Mouse (Mus musculus) CH12.LX (cell line): ENCODE data around the gene 6330409D20Rik. TPM values are rescaled to one million over a fixed set of nuclear protein-coding genes. Genes with fewer than 3 reads are reported as not detected.

Experiments
- DNase-seq: peaks from one replicate; pipeline ENCODE4 v3.0.0-alpha.2; 2013; ENCODE audit errors: extremely low read depth
- H3K27ac ChIP-seq: 2 replicates; pipeline ENCODE4 v1.5.1; 2012; ENCODE audit warnings: low read depth, mild to moderate bottlenecking, control low read depth, moderate library complexity; ENCODE audit not compliant: insufficient read depth
- H3K27me3 ChIP-seq: replicated peaks from 2 replicates; pipeline ENCODE3; 2012; ENCODE audit warnings: inconsistent platforms
- H3K36me3 ChIP-seq, 2 experiments: replicated peaks in 1 of 2; 2 replicates each; pipeline versions ENCODE3 to v1.6.1; 2012; ENCODE audit warnings: inconsistent platforms in 1 of 2, low read length in 1 of 2, mild to moderate bottlenecking in 1 of 2, mixed read lengths in 1 of 2, moderate library complexity in 1 of 2; ENCODE audit not compliant: control insufficient read depth in 1 of 2, insufficient read depth in 1 of 2
- H3K4me1 ChIP-seq, 2 experiments: 2 replicates each; pipeline ENCODE4 v1.6.1; 2012; ENCODE audit warnings: inconsistent platforms in 1 of 2, moderate library complexity in 1 of 2; ENCODE audit not compliant: insufficient read depth in 2 of 2, control insufficient read depth in 1 of 2
- H3K4me2 ChIP-seq: 2 replicates; pipeline ENCODE4 v1.6.1; 2012; ENCODE audit warnings: low read depth, mild to moderate bottlenecking, control low read depth; ENCODE audit not compliant: poor library complexity, insufficient read depth, severe bottlenecking
- H3K4me3 ChIP-seq, 3 experiments: fragments of 150-350 bp in 1 of 3; sonication (generic) in 1 of 3; replicated peaks in 1 of 3; 2 replicates each; pipeline versions ENCODE3 to v1.5.1; 2011 to 2012; ENCODE audit warnings: low read depth in 2 of 3, low read length in 2 of 3, mild to moderate bottlenecking in 2 of 3, moderate library complexity in 2 of 3, control low read depth in 1 of 3, improper control_type of control experiment in 1 of 3, inconsistent platforms in 1 of 3, mixed read lengths in 1 of 3; ENCODE audit not compliant: poor library complexity in 1 of 3
- H3K79me2 ChIP-seq: replicated peaks from 2 replicates; pipeline ENCODE4 v1.6.1; 2012; ENCODE audit warnings: mild to moderate bottlenecking, moderate library complexity; ENCODE audit not compliant: control insufficient read depth, poor library complexity, insufficient read depth, severe bottlenecking; ENCODE audit errors: extremely low read depth
- H3K9ac ChIP-seq: 2 replicates; pipeline ENCODE4 v1.6.1; 2012; ENCODE audit warnings: low read depth, mild to moderate bottlenecking, control low read depth, moderate library complexity; ENCODE audit not compliant: insufficient read depth
- H3K9me3 ChIP-seq: replicated peaks from 2 replicates; pipeline ENCODE3; 2012; ENCODE audit warnings: low read length, inconsistent platforms, mixed read lengths
- BHLHE40 ChIP-seq: IDR thresholded peaks from 2 replicates; pipeline ENCODE4 v1.6.1; 2011; ENCODE audit warnings: mild to moderate bottlenecking, low read depth, low read length, improper control_type of control experiment
- CHD1 ChIP-seq: IDR thresholded peaks from 2 replicates; pipeline ENCODE4 v1.6.1; 2012; ENCODE audit warnings: low read depth, low read length, improper control_type of control experiment, inconsistent platforms
- CHD2 ChIP-seq: IDR thresholded peaks from 2 replicates; pipeline ENCODE4 v1.6.1; 2011; ENCODE audit warnings: low read length, improper control_type of control experiment
- CTCF ChIP-seq, 2 experiments: IDR thresholded peaks in 1 of 2; conservative IDR thresholded peaks in 1 of 2; 2 replicates each; pipeline ENCODE4 v1.5.1; 2011 to 2012; ENCODE audit warnings: low read depth in 2 of 2, low read length in 2 of 2, improper control_type of control experiment in 1 of 2, inconsistent platforms in 1 of 2, mild to moderate bottlenecking in 1 of 2, moderate library complexity in 1 of 2
- E2F4 ChIP-seq: IDR thresholded peaks from 2 replicates; pipeline ENCODE4 v1.6.1; 2011; ENCODE audit warnings: low read depth, low read length, improper control_type of control experiment; ENCODE audit not compliant: insufficient replicate concordance
- ELF1 ChIP-seq: IDR thresholded peaks from 2 replicates; pipeline ENCODE4 v1.6.1; 2014; ENCODE audit warnings: low read depth, mild to moderate bottlenecking, inconsistent platforms, low read length, improper control_type of control experiment
- EP300 ChIP-seq: IDR thresholded peaks from 2 replicates; pipeline ENCODE4 v1.6.1; 2011; ENCODE audit warnings: low read length, improper control_type of control experiment
- ETS1 ChIP-seq: conservative IDR thresholded peaks from 2 replicates; pipeline ENCODE4 v1.6.1; 2012; ENCODE audit warnings: low read depth, mild to moderate bottlenecking, inconsistent platforms, low read length, improper control_type of control experiment, moderate library complexity
- GABPA ChIP-seq: IDR thresholded peaks from 2 replicates; pipeline ENCODE4 v1.6.1; 2012; ENCODE audit warnings: low read depth, low read length, improper control_type of control experiment, inconsistent platforms; ENCODE audit not compliant: insufficient replicate concordance
- HCFC1 ChIP-seq: IDR thresholded peaks from 2 replicates; pipeline ENCODE4 v1.6.1; 2012; ENCODE audit warnings: low read depth, mild to moderate bottlenecking, inconsistent platforms, low read length, improper control_type of control experiment
- IRF4 ChIP-seq: IDR thresholded peaks from 2 replicates; pipeline ENCODE4 v1.6.1; 2014; ENCODE audit warnings: low read depth, mild to moderate bottlenecking, inconsistent platforms, low read length, improper control_type of control experiment
- JUN ChIP-seq: IDR thresholded peaks from 2 replicates; pipeline ENCODE4 v1.6.1; 2011; ENCODE audit warnings: low read depth, mild to moderate bottlenecking, low read length, improper control_type of control experiment, moderate library complexity; ENCODE audit not compliant: insufficient read depth
- JUND ChIP-seq: conservative IDR thresholded peaks from 2 replicates; pipeline ENCODE4 v1.6.1; 2011; ENCODE audit warnings: low read depth, low read length, improper control_type of control experiment
- KAT2A ChIP-seq: IDR thresholded peaks from 2 replicates; pipeline ENCODE4 v1.6.1; 2012; ENCODE audit warnings: low read length, improper control_type of control experiment, inconsistent platforms; ENCODE audit not compliant: insufficient replicate concordance
- MAFK ChIP-seq: IDR thresholded peaks from 2 replicates; pipeline ENCODE4 v1.6.1; 2011; ENCODE audit warnings: low read length, improper control_type of control experiment; ENCODE audit not compliant: insufficient replicate concordance
- MAX ChIP-seq: IDR thresholded peaks from 2 replicates; pipeline ENCODE4 v1.6.1; 2011; ENCODE audit warnings: low read length, improper control_type of control experiment
- MAZ ChIP-seq: IDR thresholded peaks from 2 replicates; pipeline ENCODE4 v1.6.1; 2012; ENCODE audit warnings: low read depth, mild to moderate bottlenecking, inconsistent platforms, low read length, improper control_type of control experiment, moderate library complexity
- MEF2A ChIP-seq: IDR thresholded peaks from 2 replicates; pipeline ENCODE4 v1.6.1; 2014; ENCODE audit warnings: low read depth, mild to moderate bottlenecking, inconsistent platforms, low read length, improper control_type of control experiment, borderline replicate concordance
- MXI1 ChIP-seq: IDR thresholded peaks from 2 replicates; pipeline ENCODE4 v1.6.1; 2011; ENCODE audit warnings: mild to moderate bottlenecking, low read depth, low read length, improper control_type of control experiment
- MYC ChIP-seq: IDR thresholded peaks from 2 replicates; pipeline ENCODE4 v1.6.1; 2011; ENCODE audit warnings: low read depth, mild to moderate bottlenecking, improper control_type of control experiment, low read length
- NELFE ChIP-seq: IDR thresholded peaks from 2 replicates; pipeline ENCODE4 v1.6.1; 2011; ENCODE audit warnings: low read depth, low read length, improper control_type of control experiment
- NRF1 ChIP-seq: IDR thresholded peaks from 2 replicates; pipeline ENCODE4 v1.6.1; 2014; ENCODE audit warnings: low read depth, mild to moderate bottlenecking, inconsistent platforms, low read length, improper control_type of control experiment, moderate library complexity
- PAX5 ChIP-seq: IDR thresholded peaks from 2 replicates; pipeline ENCODE4 v1.6.1; 2012; ENCODE audit warnings: low read length, inconsistent platforms, mixed read lengths
- POLR2A ChIP-seq: IDR thresholded peaks from 2 replicates; pipeline ENCODE4 v1.6.1; 2011; ENCODE audit warnings: low read depth, mild to moderate bottlenecking, improper control_type of control experiment, low read length
- POLR2AphosphoS2 ChIP-seq: IDR thresholded peaks from 2 replicates; pipeline ENCODE4 v1.6.1; 2011; ENCODE audit warnings: low read depth, low read length, improper control_type of control experiment
- RAD21 ChIP-seq: IDR thresholded peaks from 2 replicates; pipeline ENCODE4 v1.6.1; 2011; ENCODE audit warnings: low read depth, mild to moderate bottlenecking, low read length, improper control_type of control experiment, moderate library complexity
- RCOR1 ChIP-seq: conservative IDR thresholded peaks from 2 replicates; pipeline ENCODE4 v1.6.1; 2012; ENCODE audit warnings: low read depth, mild to moderate bottlenecking, inconsistent platforms, low read length, improper control_type of control experiment
- SIN3A ChIP-seq: IDR thresholded peaks from 2 replicates; pipeline ENCODE4 v1.6.1; 2012; ENCODE audit warnings: low read length, improper control_type of control experiment, inconsistent platforms
- SMC3 ChIP-seq: IDR thresholded peaks from 2 replicates; pipeline ENCODE4 v1.6.1; 2011; ENCODE audit warnings: low read depth, low read length, improper control_type of control experiment
- TBP ChIP-seq: conservative IDR thresholded peaks from 2 replicates; pipeline ENCODE4 v1.6.1; 2011; ENCODE audit warnings: low read depth, low read length, improper control_type of control experiment
- TCF12 ChIP-seq: IDR thresholded peaks from 2 replicates; pipeline ENCODE4 v1.6.1; 2014; ENCODE audit warnings: low read depth, mild to moderate bottlenecking, inconsistent platforms, low read length, improper control_type of control experiment
- UBTF ChIP-seq: IDR thresholded peaks from 2 replicates; pipeline ENCODE4 v1.6.1; 2012; ENCODE audit warnings: low read depth, mild to moderate bottlenecking, inconsistent platforms, low read length, improper control_type of control experiment, moderate library complexity
- USF1 ChIP-seq: IDR thresholded peaks from 2 replicates; pipeline ENCODE4 v1.6.1; 2014; ENCODE audit warnings: low read depth, mild to moderate bottlenecking, inconsistent platforms, low read length, improper control_type of control experiment
- USF2 ChIP-seq: conservative IDR thresholded peaks from 2 replicates; pipeline ENCODE4 v1.6.1; 2011; ENCODE audit warnings: low read depth, low read length, improper control_type of control experiment
- ZC3H11A ChIP-seq: IDR thresholded peaks from 2 replicates; pipeline ENCODE4 v1.6.1; 2012; ENCODE audit warnings: low read depth, mild to moderate bottlenecking, inconsistent platforms, low read length, improper control_type of control experiment
- ZKSCAN1 ChIP-seq: IDR thresholded peaks from 2 replicates; pipeline ENCODE4 v1.6.1; 2012; ENCODE audit warnings: low read depth, inconsistent platforms, low read length, improper control_type of control experiment, borderline replicate concordance
- ZMIZ1 ChIP-seq: IDR thresholded peaks from 2 replicates; pipeline ENCODE4 v1.6.1; 2012; ENCODE audit warnings: low read depth, mild to moderate bottlenecking, inconsistent platforms, low read length, improper control_type of control experiment
- ZNF384 ChIP-seq: IDR thresholded peaks from 2 replicates; pipeline ENCODE4 v1.6.1; 2012; ENCODE audit warnings: low read depth, low read length, improper control_type of control experiment, inconsistent platforms
- dilution Hi-C: fragments of 300-500 bp; cut with MboI; formaldehyde crosslinking; loops from 2 replicates; pipeline ENCODE4 v1.14.3; 2020; ENCODE audit warnings: low sequenced_read_pairs; ENCODE audit not compliant: extremely low pct_unique_long_range_greater_than_20kb, extremely low pct_ligation_motif_present
- in situ Hi-C: fragments of 300-500 bp; cut with MboI; formaldehyde crosslinking; loops from 3 replicates; pipeline ENCODE4 v1.14.3; 2019; ENCODE audit warnings: low sequenced_read_pairs, low pct_ligation_motif_present, low pct_unique_long_range_greater_than_20kb, mixed read lengths
- polyA plus RNA-seq: library from polyadenylated mRNA; unstranded; fragments of >175 nt; gene quantifications from 2 replicates; pipeline ENCODE4 v1.2.1, GENCODE M21; 2012; ENCODE audit warnings: low read depth; ENCODE audit not compliant: insufficient read length
- total RNA-seq, 2 experiments: library from RNA; depleted of rRNA; stranded (reverse); fragments of 300-350 nt in 1 of 2; fragments of >200 nt in 1 of 2; gene quantifications; 2 replicates each; pipeline ENCODE4 v1.2.3; 2012 to 2014

The 6330409D20Rik gene
- total and polyA plus RNA-seq, 3 experiments: 0.46 TPM; not detected in 2

GRCm38 (mm10) chr2:32757056-32757845 is 16.4 kb upstream of the 6330409D20Rik start, which contains the start of gene Tor2a:
Gene Tor2a (plus strand): TSS chr2:32757234.
- Histone ChIP-seq H3K9ac (peak within 1 kb of the TSS; percentile 97), H3K4me3 (peak within 1 kb of the TSS; percentile 59 to 97 (median 72)), H3K27me3 (no peaks in the 10 kb centered on the region), H3K4me1 (peaks cover 0 to 10% of the 10 kb centered on the region in 2 experiments; a peak in 3 of 4 replicates), H3K36me3 (peaks cover 49 to 68% of the 10 kb centered on the region in 2 experiments), H3K79me2 (no peaks in the 10 kb centered on the region), H3K4me2 (peak within 1 kb of the TSS; percentile 63), H3K27ac (peak within 1 kb of the TSS; percentile 83), H3K9me3 (no peaks in the 10 kb centered on the region)
- in situ Hi-C loops (loop anchor here (5.0 kb wide), 2 partner anchors 45 to 125 kb away; partner anchors contain the start of gene Cdk9), dilution Hi-C loops (no loop called here)
- TF ChIP-seq HCFC1 (peak; percentile 97), SIN3A (peak; percentile 88), MAX (peak; percentile 46; the same call in 1 of the 2 replicates), UBTF (peak; percentile 93), TBP (no peak), RAD21 (peak; percentile 98), ETS1 (no peak), KAT2A (peak; percentile 95; the same call in 1 of the 2 replicates), MAFK (no peak), MXI1 (peak; percentile 98), E2F4 (no peak), ZC3H11A (peak; percentile 78), TCF12 (peak; percentile 59), GABPA (peak; percentile 49; the same call in 1 of the 2 replicates), RCOR1 (no peak), CTCF (conservative IDR thresholded peaks at IDR 0.05 in 1 of 2, IDR thresholded peaks at IDR 0.05 in 1 of 2; ENCODE audit: low read depth in 2 of 2, low read length in 2 of 2) (peak; percentile 54 to 99), PAX5 (no peak), ZNF384 (no peak), SMC3 (peak; percentile 97), ZMIZ1 (no peak), EP300 (no peak), POLR2A (peak; percentile 61; the same call in 1 of the 2 replicates), JUN (no peak), POLR2AphosphoS2 (no peak), ZKSCAN1 (no peak), MAZ (peak; percentile 86; the same call in 1 of the 2 replicates), CHD1 (no peak), NELFE (peak; percentile 66), MEF2A (peak; percentile 82), USF1 (no peak), USF2 (no peak), BHLHE40 (0 out of 2 replicates have a peak, but pooled peaks have one; percentile 10), JUND (no peak), IRF4 (peak; percentile 82), MYC (peak; percentile 55; the same call in 1 of the 2 replicates), NRF1 (peak; percentile 14; the same call in 1 of the 2 replicates), ELF1 (peak; percentile 81), CHD2 (no peak)
- peak; percentile 98 for DNase-seq
